Mouse (Mus musculus) brain, embryonic 14.5 days (tissue): ENCODE data around the gene Lsamp.

Source experiments
- CTCF ChIP-seq: fragments of 200-500 bp; IDR thresholded peaks from 2 replicates; pipeline ENCODE4 v1.5.1; 2012; ENCODE audit warnings: inconsistent platforms, mild to moderate bottlenecking, moderate library complexity, borderline replicate concordance; ENCODE audit not compliant: insufficient read depth, insufficient read length; ENCODE audit errors: extremely low read depth
- POLR2A ChIP-seq: fragments of 200-500 bp; IDR thresholded peaks from 2 replicates; pipeline ENCODE4 v1.6.1; 2012; ENCODE audit warnings: mild to moderate bottlenecking, inconsistent platforms, borderline replicate concordance; ENCODE audit not compliant: poor library complexity, insufficient read depth, insufficient read length, severe bottlenecking; ENCODE audit errors: extremely low read depth

GRCm38 (mm10) chr16:41965636-41966035 is 1981.5 kb downstream of the Lsamp start:
- no peak for TF ChIP-seq CTCF
- no peak for TF ChIP-seq POLR2A
